Mouse (Mus musculus) heart, postnatal 0 days (tissue): ENCODE data around the gene Vgll4.

Source experiments
- CTCF ChIP-seq: IDR thresholded peaks from 2 replicates; pipeline ENCODE4 v1.5.1; 2016; ENCODE audit warnings: antibody characterized with exemption, control low read depth, low read depth
- EP300 ChIP-seq: IDR thresholded peaks from 2 replicates; pipeline ENCODE4 v1.6.1; 2016; ENCODE audit warnings: antibody characterized with exemption, low read depth

- no peak for TF ChIP-seq EP300
- TF ChIP-seq CTCF = no peak
Measured at GRCm38 (mm10) chr6:114998374-114999031, 28.7 kb upstream of the Vgll4 start.
